Mouse (Mus musculus) hindbrain, postnatal 0 days (tissue): ENCODE measurements around the gene Olfr62. TPM values are rescaled to one million over a fixed set of nuclear protein-coding genes. Genes with fewer than 3 reads are reported as not detected.

Source experiments
- ATAC-seq: fragments of 200-750 bp; cut with Nextera tagmentation; 2 replicates; pipeline ENCODE4 v1.8.0; 2017; ENCODE audit warnings: mild to moderate bottlenecking, moderate TSS enrichment, moderate library complexity
- DNase-seq: peaks from one replicate; pipeline ENCODE4 v3.0.0-alpha.2; 2015; ENCODE audit warnings: low spot score
- H3K27ac ChIP-seq: fragments of 300-500 bp; sonication (generic); 2 replicates; pipeline ENCODE4 v1.5.1; 2014; ENCODE audit warnings: mild to moderate bottlenecking
- H3K27me3 ChIP-seq: fragments of 300-500 bp; sonication (generic); 2 replicates; pipeline ENCODE4 v1.6.1; 2014; ENCODE audit warnings: low read length, mixed read lengths; ENCODE audit not compliant: insufficient read depth
- H3K36me3 ChIP-seq: fragments of 300-500 bp; sonication (generic); 2 replicates; pipeline ENCODE4 v1.6.1; 2014; ENCODE audit warnings: low read length, mixed read lengths; ENCODE audit not compliant: insufficient read depth
- H3K4me1 ChIP-seq: fragments of 300-500 bp; sonication (generic); 2 replicates; pipeline ENCODE4 v1.6.1; 2014; ENCODE audit warnings: antibody characterized with exemption, low read length, mixed read lengths; ENCODE audit not compliant: insufficient read depth
- H3K4me2 ChIP-seq: fragments of 300-500 bp; sonication (generic); 2 replicates; pipeline ENCODE4 v1.6.1; 2014; ENCODE audit warnings: low read depth, mild to moderate bottlenecking, low read length, moderate library complexity, mixed read lengths
- H3K4me3 ChIP-seq: fragments of 300-500 bp; sonication (generic); 2 replicates; pipeline ENCODE4 v1.5.1; 2014; ENCODE audit warnings: low read length
- H3K9ac ChIP-seq: fragments of 300-500 bp; sonication (generic); replicated peaks from 2 replicates; pipeline ENCODE4 v1.6.1; 2014; ENCODE audit warnings: mild to moderate bottlenecking, low read length, moderate library complexity, mixed read lengths
- H3K9me3 ChIP-seq: fragments of 300-500 bp; sonication (generic); 2 replicates; pipeline ENCODE4 v1.6.1; 2016; ENCODE audit warnings: low read length, mixed read lengths
- CTCF ChIP-seq: IDR thresholded peaks from 2 replicates; pipeline ENCODE4 v1.5.1; 2016; ENCODE audit warnings: antibody characterized with exemption, control low read depth, low read depth
- WGBS: fragments of 180-500 bp; shearing (Covaris S2); extraction: QIAGEN DNeasy Blood & Tissue Kit; methylation state at CpG from one replicate; pipeline ENCODE4 v1.1.7; 2014; 5-methylcytosine and 5-hydroxymethylcytosine counted together
- polyA plus RNA-seq: library from polyadenylated mRNA; unstranded; fragments of >200 nt; fragmentation: Nextera tagmentation; extraction: Ambion mirVana; gene quantifications from 2 replicates; pipeline ENCODE4 v1.2.1, GENCODE M21; 2015
- total RNA-seq: library from RNA; depleted of rRNA; stranded (reverse); fragments of >200 nt; gene quantifications from 2 replicates; pipeline ENCODE4 v1.2.3, GENCODE M21; 2014; rRNA removed

Gene Olfr62
- total and polyA plus RNA-seq, 2 experiments from 2014 or later = not detected

DNA sequence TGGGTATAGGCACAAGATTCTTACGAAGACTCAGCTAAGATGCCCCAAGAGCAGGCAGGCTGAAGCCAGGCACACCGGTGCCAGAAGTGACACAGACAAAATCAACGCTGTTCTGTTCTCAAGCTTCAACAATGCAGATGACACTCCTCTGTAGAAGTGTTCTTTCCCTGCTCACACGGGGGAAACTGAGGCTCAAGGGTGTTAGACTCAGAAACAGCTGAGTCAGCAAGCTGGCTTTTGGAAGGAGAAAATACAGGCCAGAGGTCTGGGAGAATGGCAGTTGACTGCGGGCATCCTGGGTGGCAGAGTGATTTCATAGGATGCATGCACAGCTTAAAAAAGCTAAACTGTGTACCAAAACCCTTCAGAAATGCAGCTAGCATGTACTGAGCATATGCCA is 49.3 kb downstream of the Olfr62 start:
- Histone ChIP-seq H3K27me3 (no peaks in the 10 kb centered on the region), H3K4me1 (no peaks in the 10 kb centered on the region), H3K9ac (no peak overlapping the region), H3K4me3 (no peak overlapping the region), H3K27ac (no peak overlapping the region), H3K36me3 (no peaks in the 10 kb centered on the region), H3K9me3 (no peaks in the 10 kb centered on the region), H3K4me2 (no peak overlapping the region)
- WGBS = 82% methylated on average over 5 of the region's 5 CpGs
- ATAC-seq (no peak), DNase-seq (no peak)
- TF ChIP-seq CTCF = no peak

DNA sequence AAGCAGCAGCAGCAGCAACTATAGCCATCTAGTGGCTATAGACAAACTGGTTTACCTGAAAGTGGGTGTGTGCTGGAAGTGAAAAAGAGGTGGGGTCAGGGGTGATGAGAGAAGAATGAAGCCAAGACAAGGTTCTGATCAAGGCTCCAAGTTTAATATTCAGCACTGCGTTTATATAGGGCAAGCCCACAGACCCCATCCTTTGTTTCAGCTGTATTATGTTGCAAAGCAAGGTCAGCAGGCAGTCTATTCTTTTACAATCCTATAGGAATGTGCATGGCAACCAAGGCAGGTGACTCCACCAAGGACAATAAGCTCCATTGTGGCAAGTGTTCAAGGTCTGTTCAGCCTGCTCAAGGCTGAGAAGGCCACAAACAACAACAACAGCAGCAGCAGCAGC is 52.9 kb downstream of the Olfr62 start:
- no peak for ATAC-seq
- Histone ChIP-seq H3K4me2 (no peak overlapping the region), H3K9ac (no peak overlapping the region), H3K4me3 (no peak overlapping the region), H3K36me3 (no peaks in the 10 kb centered on the region), H3K27me3 (no peaks in the 10 kb centered on the region), H3K27ac (no peak overlapping the region), H3K4me1 (no peaks in the 10 kb centered on the region), H3K9me3 (no peaks in the 10 kb centered on the region)
- no peak for DNase-seq
- TF ChIP-seq CTCF = no peak
- 19% methylated on average over 1 of the region's 1 CpGs for WGBS

Other genes with a start within 250 kb of the Olfr62 start
- gene Szt2, start 249.7 kb upstream of the Olfr62 start, total RNA-seq = 22.4 and 23.1 TPM in 2 replicates
- 4.2 and 5.2 TPM in 2 replicates for gene Szt2, start 249.7 kb upstream of the Olfr62 start, polyA plus RNA-seq
- 33.5 and 48.8 TPM in 2 replicates for gene Med8, start 249.6 kb upstream of the Olfr62 start, total RNA-seq
- 100 and 102 TPM in 2 replicates for gene Med8, start 249.6 kb upstream of the Olfr62 start, polyA plus RNA-seq
- 31.1 and 35.9 TPM in 2 replicates for gene Elovl1, start 230.9 kb upstream of the Olfr62 start, total RNA-seq
- gene Elovl1, start 230.9 kb upstream of the Olfr62 start, polyA plus RNA-seq = 32.9 and 34.2 TPM in 2 replicates
- gene Cdc20, start 221.6 kb upstream of the Olfr62 start, total RNA-seq = 38.2 and 40.7 TPM in 2 replicates
- 36.3 and 41.6 TPM in 2 replicates for gene Cdc20, start 221.6 kb upstream of the Olfr62 start, polyA plus RNA-seq
- gene Mpl, start 201.4 kb upstream of the Olfr62 start, total RNA-seq = not detected in 2 replicates
- gene Mpl, start 201.4 kb upstream of the Olfr62 start, polyA plus RNA-seq = 0.18 TPM in 1 of 2 replicates, not detected in the other
- 15.9 and 20.2 TPM in 2 replicates for gene Tie1, start 168.9 kb upstream of the Olfr62 start, total RNA-seq
- 10.5 and 11.6 TPM in 2 replicates for gene Tie1, start 168.9 kb upstream of the Olfr62 start, polyA plus RNA-seq
- gene 2610528J11Rik, start 132.0 kb upstream of the Olfr62 start, total RNA-seq = not detected in 2 replicates
- not detected in 2 replicates for gene 2610528J11Rik, start 132.0 kb upstream of the Olfr62 start, polyA plus RNA-seq
- 0.90 and 4.8 TPM in 2 replicates for gene Tmem125, start 114.9 kb upstream of the Olfr62 start, total RNA-seq
- 0.64 and 0.83 TPM in 2 replicates for gene Tmem125, start 114.9 kb upstream of the Olfr62 start, polyA plus RNA-seq
- 0.65 and 1.3 TPM in 2 replicates for gene Cfap57, start 38.2 kb upstream of the Olfr62 start, total RNA-seq
- 0.70 and 1.2 TPM in 2 replicates for gene Cfap57, start 38.2 kb upstream of the Olfr62 start, polyA plus RNA-seq
- 31.6 and 40.0 TPM in 2 replicates for gene Ebna1bp2, start 38.2 kb upstream of the Olfr62 start, total RNA-seq
- 85.4 and 98.5 TPM in 2 replicates for gene Ebna1bp2, start 38.2 kb upstream of the Olfr62 start, polyA plus RNA-seq
- not detected in 2 replicates for gene Olfr1342, start 33.8 kb downstream of the Olfr62 start, total RNA-seq
- 0.04 TPM in 1 of 2 replicates, not detected in the other for gene Olfr1342, start 33.8 kb downstream of the Olfr62 start, polyA plus RNA-seq
- gene Olfr1341, start 44.6 kb downstream of the Olfr62 start, total RNA-seq = not detected in 2 replicates
- gene Olfr1341, start 44.6 kb downstream of the Olfr62 start, polyA plus RNA-seq = not detected in 2 replicates
- gene Olfr1340, start 61.2 kb downstream of the Olfr62 start, total RNA-seq = not detected in 2 replicates
- not detected in 2 replicates for gene Olfr1340, start 61.2 kb downstream of the Olfr62 start, polyA plus RNA-seq
- not detected in 2 replicates for gene Olfr1339, start 73.2 kb downstream of the Olfr62 start, total RNA-seq
- not detected in 2 replicates for gene Olfr1339, start 73.2 kb downstream of the Olfr62 start, polyA plus RNA-seq
- not detected in 2 replicates for gene Olfr1338, start 99.8 kb downstream of the Olfr62 start, total RNA-seq
- not detected in 2 replicates for gene Olfr1338, start 99.8 kb downstream of the Olfr62 start, polyA plus RNA-seq
- gene Olfr1337, start 123.6 kb downstream of the Olfr62 start, total RNA-seq = not detected in 2 replicates
- not detected in 2 replicates for gene Olfr1337, start 123.6 kb downstream of the Olfr62 start, polyA plus RNA-seq
- gene Olfr1335, start 151.0 kb downstream of the Olfr62 start, total RNA-seq = not detected in 2 replicates
- gene Olfr1335, start 151.0 kb downstream of the Olfr62 start, polyA plus RNA-seq = not detected in 2 replicates
- gene Olfr1333, start 177.3 kb downstream of the Olfr62 start, total RNA-seq = not detected in 2 replicates
- gene Olfr1333, start 177.3 kb downstream of the Olfr62 start, polyA plus RNA-seq = not detected in 2 replicates
- not detected in 2 replicates for gene Olfr1331, start 205.7 kb downstream of the Olfr62 start, total RNA-seq
- not detected in 2 replicates for gene Olfr1331, start 205.7 kb downstream of the Olfr62 start, polyA plus RNA-seq
- not detected in 2 replicates for gene Olfr1330, start 229.6 kb downstream of the Olfr62 start, total RNA-seq
- gene Olfr1330, start 229.6 kb downstream of the Olfr62 start, polyA plus RNA-seq = not detected in 2 replicates